Mouse (Mus musculus) cerebellum, adult 11-12 months (tissue): ENCODE results near the gene Limd1.

ENCODE experiments used
- DNase-seq: peaks from one replicate; pipeline ENCODE4 v3.0.0; 2022

The Limd1 gene

GRCm38 (mm10) chr9:123484830-123485229, 6.3 kb downstream of the Limd1 start:
- no peak for DNase-seq

- DNase-seq, result no peak
Measured at GRCm38 (mm10) chr9:123485561-123485960, 7.1 kb downstream of the Limd1 start.

- DNase-seq, result no peak
Measured at GRCm38 (mm10) chr9:123486635-123487034, 8.1 kb downstream of the Limd1 start.

- DNase-seq, result no peak
Measured at GRCm38 (mm10) chr9:123489073-123489472, 10.6 kb downstream of the Limd1 start.

- no peak for DNase-seq
Measured at GRCm38 (mm10) chr9:123489727-123490343, 11.3 kb downstream of the Limd1 start.

GRCm38 (mm10) chr9:123490930-123491329, 12.4 kb downstream of the Limd1 start:
- no peak for DNase-seq

- DNase-seq, result peak; percentile 14
Measured at GRCm38 (mm10) chr9:123491917-123492585, 13.5 kb downstream of the Limd1 start.

GRCm38 (mm10) chr9:123496665-123497064, 18.2 kb downstream of the Limd1 start:
- DNase-seq, result no peak

GRCm38 (mm10) chr9:123497906-123498305, 19.4 kb downstream of the Limd1 start:
- no peak for DNase-seq

- no peak for DNase-seq
Measured at GRCm38 (mm10) chr9:123500480-123500879, 22.0 kb downstream of the Limd1 start.

GRCm38 (mm10) chr9:123503171-123503834, 24.8 kb downstream of the Limd1 start:
- DNase-seq, result no peak

- peak; percentile 56 for DNase-seq
Measured at GRCm38 (mm10) chr9:123504325-123504724, 25.8 kb downstream of the Limd1 start.

- DNase-seq, result no peak
Measured at GRCm38 (mm10) chr9:123505598-123505997, 27.1 kb downstream of the Limd1 start.

GRCm38 (mm10) chr9:123506270-123507146, 28.0 kb downstream of the Limd1 start:
- no peak for DNase-seq

GRCm38 (mm10) chr9:123507380-123507779, 28.9 kb downstream of the Limd1 start:
- DNase-seq, result no peak

GRCm38 (mm10) chr9:123508986-123509385, 30.5 kb downstream of the Limd1 start:
- no peak for DNase-seq

GRCm38 (mm10) chr9:123509638-123510604, 31.4 kb downstream of the Limd1 start:
- DNase-seq, result no peak

GRCm38 (mm10) chr9:123510926-123511325, 32.4 kb downstream of the Limd1 start:
- no peak for DNase-seq

- no peak for DNase-seq
Measured at GRCm38 (mm10) chr9:123512482-123512881, 34.0 kb downstream of the Limd1 start.

GRCm38 (mm10) chr9:123515087-123515486, 36.6 kb downstream of the Limd1 start:
- no peak for DNase-seq

- DNase-seq, result no peak
Measured at GRCm38 (mm10) chr9:123516641-123517385, 38.3 kb downstream of the Limd1 start.
